Mouse (Mus musculus) stomach, embryonic 14.5 days (tissue): ENCODE measurements around the gene Sez6l. TPM values are rescaled to one million over a fixed set of nuclear protein-coding genes. Genes with fewer than 3 reads are reported as not detected.

ENCODE experiments used
- ATAC-seq: fragments of 200-750 bp; cut with Nextera tagmentation; 2 replicates; pipeline ENCODE4 v1.8.0; 2017; ENCODE audit warnings: low read depth, moderate TSS enrichment; ENCODE audit not compliant: insufficient number of reproducible peaks, insufficient read depth, low FRiP score
- H3K27ac ChIP-seq: fragments of 300-500 bp; sonication (generic); 2 replicates; pipeline ENCODE4 v1.5.1; 2014; ENCODE audit warnings: mild to moderate bottlenecking, low read length, moderate library complexity, mixed read lengths
- H3K27me3 ChIP-seq: fragments of 300-500 bp; sonication (generic); 2 replicates; pipeline ENCODE4 v1.6.1; 2014; ENCODE audit warnings: low read length, control low read depth, mixed read lengths; ENCODE audit not compliant: control insufficient read depth, insufficient read depth
- H3K36me3 ChIP-seq: fragments of 300-500 bp; sonication (generic); 2 replicates; pipeline ENCODE4 v1.6.1; 2014; ENCODE audit warnings: mild to moderate bottlenecking, control low read depth, low read length, moderate library complexity, mixed read lengths; ENCODE audit not compliant: control insufficient read depth, insufficient read depth
- H3K4me1 ChIP-seq: fragments of 300-500 bp; sonication (generic); 2 replicates; pipeline ENCODE4 v1.6.1; 2014; ENCODE audit warnings: low read length, control low read depth, mixed read lengths; ENCODE audit not compliant: control insufficient read depth, insufficient read depth
- H3K4me2 ChIP-seq: fragments of 300-500 bp; sonication (generic); replicated peaks from 2 replicates; pipeline ENCODE4 v1.6.1; 2014; ENCODE audit warnings: low read depth, low read length, control low read depth
- H3K4me3 ChIP-seq: fragments of 300-500 bp; sonication (generic); 2 replicates; pipeline ENCODE4 v1.5.1; 2014; ENCODE audit warnings: low read depth, low read length, control low read depth
- H3K9ac ChIP-seq: fragments of 300-500 bp; sonication (generic); replicated peaks from 2 replicates; pipeline ENCODE4 v1.6.1; 2014; ENCODE audit warnings: low read depth, mild to moderate bottlenecking, control low read depth, low read length, moderate library complexity, mixed read lengths
- H3K9me3 ChIP-seq: fragments of 300-500 bp; sonication (generic); 2 replicates; pipeline ENCODE4 v1.6.1; 2016; ENCODE audit warnings: low read depth, low read length, control low read depth; ENCODE audit not compliant: control insufficient read depth
- WGBS: fragments of 180-500 bp; shearing (Covaris S2); extraction: QIAGEN DNeasy Blood & Tissue Kit; methylation state at CpG from one replicate; pipeline ENCODE4 v1.1.7; 2014; 5-methylcytosine and 5-hydroxymethylcytosine counted together
- polyA plus RNA-seq: library from polyadenylated mRNA; unstranded; fragments of >200 nt; fragmentation: Nextera tagmentation; extraction: Ambion mirVana; gene quantifications from 2 replicates; pipeline ENCODE4 v1.2.1, GENCODE M21; 2014

Sez6l gene
- polyA plus RNA-seq, 1 experiment from 2014 or later = 2.3 TPM

GRCm38 (mm10) chr5:112607119-112607518 is 30.1 kb upstream of the Sez6l start:
- Histone ChIP-seq H3K9ac (no peak overlapping the region), H3K27ac (no peak overlapping the region), H3K9me3 (no peaks in the 10 kb centered on the region), H3K27me3 (no peaks in the 10 kb centered on the region), H3K4me3 (no peak overlapping the region), H3K4me2 (no peak overlapping the region), H3K36me3 (no peaks in the 10 kb centered on the region), H3K4me1 (peaks cover 10% of the 10 kb centered on the region; the same call in 1 of the 2 replicates)
- 68% methylated on average over 2 of the region's 2 CpGs for WGBS
- ATAC-seq = no peak

GRCm38 (mm10) chr5:112605371-112605770 is 28.4 kb upstream of the Sez6l start:
- Histone ChIP-seq H3K27ac (no peak overlapping the region), H3K4me1 (peaks cover 10% of the 10 kb centered on the region; the same call in 1 of the 2 replicates), H3K36me3 (no peaks in the 10 kb centered on the region), H3K27me3 (no peaks in the 10 kb centered on the region), H3K9ac (no peak overlapping the region), H3K9me3 (no peaks in the 10 kb centered on the region), H3K4me2 (no peak overlapping the region), H3K4me3 (no peak overlapping the region)
- WGBS = 86% methylated on average over 14 of the region's 14 CpGs
- ATAC-seq = no peak

DNA sequence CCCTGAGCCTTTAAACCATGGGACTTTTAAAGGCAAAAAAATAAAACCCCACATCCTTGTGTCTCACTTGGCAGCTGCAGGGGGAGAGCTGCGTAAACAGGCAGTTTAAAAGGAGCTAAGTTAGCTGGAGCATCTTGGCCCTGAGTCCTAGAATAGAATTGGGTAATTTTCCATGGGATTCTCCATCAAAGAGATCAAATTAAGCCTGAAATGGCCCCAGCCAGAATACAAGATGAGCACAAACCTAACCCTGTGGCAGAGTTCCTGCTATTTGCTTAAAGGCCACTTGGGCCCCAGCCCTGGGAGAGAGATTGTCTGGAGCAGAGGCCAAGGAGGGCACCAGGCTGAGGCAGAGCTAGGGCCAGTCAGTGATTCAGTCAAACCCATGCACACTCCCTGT is 27.3 kb upstream of the Sez6l start:
- H3K9me3 ChIP-seq = no peaks in the 10 kb centered on the region
- no peak overlapping the region for H3K4me3 ChIP-seq
- H3K27me3 ChIP-seq = no peaks in the 10 kb centered on the region
- no peak for ATAC-seq
- no peaks in the 10 kb centered on the region for H3K36me3 ChIP-seq
- H3K9ac ChIP-seq = no peak overlapping the region
- WGBS = 69% methylated on average over 1 of the region's 1 CpGs
- H3K4me1 ChIP-seq = peaks cover 10% of the 10 kb centered on the region; the same call in 1 of the 2 replicates
- no peak overlapping the region for H3K27ac ChIP-seq
- H3K4me2 ChIP-seq = no peak overlapping the region

GRCm38 (mm10) chr5:112603594-112603993 is 26.6 kb upstream of the Sez6l start:
- no peaks in the 10 kb centered on the region for H3K36me3 ChIP-seq
- H3K27ac ChIP-seq = no peak overlapping the region
- no peak for ATAC-seq
- H3K4me2 ChIP-seq = no peak overlapping the region
- H3K9me3 ChIP-seq = no peaks in the 10 kb centered on the region
- H3K4me1 ChIP-seq = peaks cover 10% of the 10 kb centered on the region; the same call in 1 of the 2 replicates
- no peak overlapping the region for H3K9ac ChIP-seq
- H3K4me3 ChIP-seq = no peak overlapping the region
- H3K27me3 ChIP-seq = no peaks in the 10 kb centered on the region
- WGBS = 27% methylated on average over 3 of the region's 3 CpGs

DNA sequence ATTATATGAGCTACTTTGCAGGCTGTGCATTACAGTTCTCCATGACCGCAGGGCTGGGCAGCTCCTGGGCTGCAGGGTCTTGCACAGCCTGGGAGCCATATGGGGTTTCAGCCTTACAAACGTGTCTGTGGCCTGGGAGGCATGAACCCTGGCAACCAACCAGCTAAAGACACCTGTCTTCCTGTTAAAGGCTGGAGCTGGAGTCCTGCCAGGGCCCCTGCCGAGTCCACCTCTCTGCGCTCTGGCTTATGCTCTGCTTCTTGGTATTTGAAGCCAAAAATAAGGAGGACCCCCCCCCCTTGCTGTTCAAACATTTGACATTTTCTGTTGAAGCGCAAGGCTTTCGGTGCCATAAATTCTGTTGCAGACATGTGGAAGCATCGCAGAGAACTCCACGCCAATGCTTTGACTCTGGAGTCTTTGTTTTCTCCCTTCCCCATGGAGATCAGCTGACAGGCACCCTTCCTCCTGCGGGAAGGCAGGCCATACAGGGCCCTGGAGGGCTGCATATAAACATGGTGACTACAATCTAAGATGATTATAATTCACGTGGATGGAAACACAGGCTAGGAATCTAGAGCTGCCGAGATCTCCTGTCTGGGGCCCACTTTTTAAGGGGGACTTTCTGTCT is 23.4 kb upstream of the Sez6l start:
- H3K27me3 ChIP-seq = no peaks in the 10 kb centered on the region
- ATAC-seq = no peak; the same call in 1 of the 2 replicates
- H3K36me3 ChIP-seq = no peaks in the 10 kb centered on the region
- no peak overlapping the region for H3K9ac ChIP-seq
- H3K4me1 ChIP-seq = no peaks in the 10 kb centered on the region
- WGBS = 36% methylated on average over 11 of the region's 11 CpGs
- H3K4me2 ChIP-seq = no peak overlapping the region
- H3K27ac ChIP-seq = no peak overlapping the region; the same call in 1 of the 2 replicates
- no peak overlapping the region for H3K4me3 ChIP-seq
- no peaks in the 10 kb centered on the region for H3K9me3 ChIP-seq

DNA sequence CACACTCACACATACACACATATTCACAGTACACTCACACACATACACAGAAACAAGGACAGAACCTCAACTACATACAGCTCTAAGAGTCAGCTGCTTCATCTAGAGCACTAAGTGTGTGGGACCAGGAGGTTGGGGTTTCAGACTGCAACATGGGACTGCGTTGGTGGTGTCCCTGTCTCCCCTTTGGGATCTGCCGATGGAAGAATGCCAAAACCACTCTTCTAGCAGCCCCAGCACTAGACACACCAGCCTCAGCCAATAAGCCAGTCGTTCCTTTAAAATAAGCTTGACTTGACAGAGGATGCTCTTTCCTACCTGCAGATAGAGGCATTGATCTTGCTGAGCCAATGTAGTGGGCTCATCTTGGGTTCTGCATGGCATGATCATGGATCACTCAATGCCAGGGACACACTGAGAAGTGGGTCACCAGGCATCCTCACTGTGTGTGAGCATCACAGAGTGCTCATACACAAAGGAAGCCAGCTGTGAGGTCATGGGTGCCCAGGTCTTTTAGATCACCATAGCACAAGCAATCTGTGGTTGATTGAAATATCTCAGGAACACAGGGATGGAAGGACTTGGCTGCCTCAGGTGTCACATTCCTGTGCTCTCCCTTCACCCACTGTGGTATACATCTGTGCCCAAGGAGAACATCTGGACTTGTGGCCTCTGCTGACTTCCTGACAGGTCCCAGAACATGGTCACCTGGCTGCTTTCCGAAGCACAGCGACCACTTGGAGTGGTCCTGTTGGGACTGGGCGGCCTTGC is 22.7 kb upstream of the Sez6l start:
- Histone ChIP-seq H3K9me3 (no peaks in the 10 kb centered on the region), H3K36me3 (no peaks in the 10 kb centered on the region), H3K4me3 (no peak overlapping the region), H3K27ac (no peak overlapping the region; the same call in 1 of the 2 replicates), H3K27me3 (no peaks in the 10 kb centered on the region), H3K4me1 (no peaks in the 10 kb centered on the region), H3K4me2 (no peak overlapping the region), H3K9ac (no peak overlapping the region)
- 79% methylated on average over 6 of the region's 6 CpGs for WGBS
- ATAC-seq = no peak

DNA sequence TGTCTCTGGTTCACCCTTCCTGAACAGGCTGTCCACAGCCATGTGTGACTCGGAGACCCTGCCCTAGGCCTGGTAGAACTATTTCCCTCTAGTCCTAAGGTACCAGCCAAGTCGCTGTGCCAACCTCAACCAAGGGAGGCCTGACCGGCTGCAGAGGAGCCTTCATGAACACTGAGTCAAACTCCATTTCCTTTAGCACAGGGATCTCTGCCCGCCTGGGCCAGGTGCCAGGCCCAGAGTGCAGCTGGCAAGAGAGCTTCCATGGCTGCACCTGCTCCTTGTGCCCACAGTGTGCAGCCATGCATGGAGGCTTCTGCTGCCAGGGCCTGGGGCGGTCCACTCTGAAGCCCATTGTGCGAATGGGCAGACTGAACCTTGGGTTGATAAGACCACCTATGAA is 20.9 kb upstream of the Sez6l start:
- no peak overlapping the region for H3K4me2 ChIP-seq
- H3K4me3 ChIP-seq = no peak overlapping the region

DNA sequence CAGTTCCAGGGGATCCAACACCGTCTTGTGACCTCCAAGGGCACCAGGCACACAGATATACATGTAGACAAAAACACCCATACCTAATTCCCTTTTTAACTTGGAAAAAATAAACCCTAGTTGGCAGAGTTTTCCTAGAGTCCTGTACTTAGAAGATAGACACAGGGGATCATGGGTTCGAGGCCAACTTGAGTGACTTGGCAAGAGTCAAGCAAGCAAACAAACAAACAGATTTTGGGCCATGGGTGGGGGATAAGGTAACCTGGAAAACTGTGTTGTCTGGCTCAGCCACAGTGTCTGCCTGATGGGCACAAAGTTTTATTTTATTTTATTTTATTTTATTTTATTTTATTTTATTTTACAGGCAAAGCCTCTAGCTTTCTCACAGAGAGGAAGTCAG is 20.3 kb upstream of the Sez6l start:
- Histone ChIP-seq H3K4me2 (no peak overlapping the region), H3K27ac (no peak overlapping the region), H3K4me3 (no peak overlapping the region), H3K9me3 (no peaks in the 10 kb centered on the region), H3K36me3 (no peaks in the 10 kb centered on the region), H3K9ac (no peak overlapping the region), H3K4me1 (no peaks in the 10 kb centered on the region), H3K27me3 (no peaks in the 10 kb centered on the region)
- 85% methylated on average over 2 of the region's 2 CpGs for WGBS
- no peak for ATAC-seq

More for the DNA sequence above, 20.9 kb upstream of the Sez6l start:
- Histone ChIP-seq H3K4me1 (no peaks in the 10 kb centered on the region), H3K27ac (no peak overlapping the region), H3K36me3 (no peaks in the 10 kb centered on the region), H3K27me3 (no peaks in the 10 kb centered on the region), H3K9ac (no peak overlapping the region), H3K9me3 (no peaks in the 10 kb centered on the region)
- no peak for ATAC-seq
- WGBS = 92% methylated on average over 6 of the region's 6 CpGs
